Mouse (Mus musculus): Measurements from ENCODE around the gene Gm16429. TPM values are rescaled to one million over a fixed set of nuclear protein-coding genes. Genes with fewer than 3 reads are reported as not detected.

Gene Gm16429
- not detected for polyA plus RNA-seq (2014; fragmentation: Illumina TruSeq; extraction: RNeasy Lipid Tissue Mini Kit (QIAGEN cat#74804); ENCODE audit: low read depth, low replicate concordance)

DNA sequence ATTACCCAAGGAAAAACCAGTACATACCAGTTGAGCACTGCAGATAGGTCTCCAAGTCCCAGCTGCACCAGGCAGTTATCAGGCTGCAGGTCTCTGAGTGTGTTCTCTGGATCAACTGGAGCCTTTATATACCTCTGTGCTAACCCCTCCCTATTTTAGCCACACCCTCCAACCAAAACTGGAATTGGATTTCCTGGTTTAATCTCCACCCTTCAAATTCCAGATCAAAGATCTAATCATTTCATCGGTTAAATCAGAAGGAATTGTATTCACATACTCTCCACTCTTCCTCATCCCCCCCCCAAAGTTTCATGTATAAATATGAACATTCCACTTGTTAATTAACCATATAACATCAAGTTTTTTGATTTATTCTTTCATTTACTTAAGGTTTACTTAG, at the start of gene Gm16429:
Gm16429 (minus strand) TSS at position 101 of the 400 bp plus-strand sequence.

Other genes starting within 250 kb of the Gm16429 start
- not detected for gene Gm7792, start 85.3 kb downstream of the Gm16429 start, polyA plus RNA-seq (2014; fragmentation: Illumina TruSeq; extraction: RNeasy Lipid Tissue Mini Kit (QIAGEN cat#74804); ENCODE audit: low read depth, low replicate concordance)
- gene BC061212, start 141.5 kb upstream of the Gm16429 start, polyA plus RNA-seq (2014; fragmentation: Illumina TruSeq; extraction: RNeasy Lipid Tissue Mini Kit (QIAGEN cat#74804); ENCODE audit: low read depth, low replicate concordance), result not detected
- gene Gm6351, start 147.3 kb upstream of the Gm16429 start, polyA plus RNA-seq (2014; fragmentation: Illumina TruSeq; extraction: RNeasy Lipid Tissue Mini Kit (QIAGEN cat#74804); ENCODE audit: low read depth, low replicate concordance), result 1.3 TPM

All from testis, adult 10 weeks (tissue).